Mouse (Mus musculus) 3134 (cell line): ENCODE results near the gene Cyth1.

Experiments used
- DNase-seq: peaks from one replicate; pipeline ENCODE4 v3.0.0-alpha.2; 2011; ENCODE audit warnings: low spot score; ENCODE audit not compliant: insufficient read length; ENCODE audit errors: extremely low read depth

Cyth1 gene

GRCm38 (mm10) chr11:118160763-118161162 lies 87.6 kb downstream of the Cyth1 start:
- peak; percentile 64 for DNase-seq

GRCm38 (mm10) chr11:118158753-118159152 lies 89.6 kb downstream of the Cyth1 start:
- no peak for DNase-seq

GRCm38 (mm10) chr11:118156480-118157060 lies 91.8 kb downstream of the Cyth1 start:
- DNase-seq = no peak

- DNase-seq = peak; percentile 43
Measured at GRCm38 (mm10) chr11:118152964-118153363, 95.4 kb downstream of the Cyth1 start.

- DNase-seq = no peak
Measured at GRCm38 (mm10) chr11:118151423-118152180, 96.8 kb downstream of the Cyth1 start.

- DNase-seq = no peak
Measured at GRCm38 (mm10) chr11:118150115-118150701, 98.2 kb downstream of the Cyth1 start.

GRCm38 (mm10) chr11:118147877-118148637 lies 100.3 kb downstream of the Cyth1 start:
- no peak for DNase-seq

GRCm38 (mm10) chr11:118146446-118146845 lies 101.9 kb downstream of the Cyth1 start:
- no peak for DNase-seq

- peak; percentile 71 for DNase-seq
Measured at GRCm38 (mm10) chr11:118145771-118146351, 102.5 kb downstream of the Cyth1 start.

GRCm38 (mm10) chr11:118145092-118145491 lies 103.3 kb downstream of the Cyth1 start:
- DNase-seq = no peak

GRCm38 (mm10) chr11:118143731-118144130 lies 104.7 kb downstream of the Cyth1 start:
- no peak for DNase-seq

- DNase-seq = no peak
Measured at GRCm38 (mm10) chr11:118142547-118143165, 105.7 kb downstream of the Cyth1 start.

- DNase-seq = no peak
Measured at GRCm38 (mm10) chr11:118140771-118141565, 107.4 kb downstream of the Cyth1 start.

GRCm38 (mm10) chr11:118138347-118138746 lies 110.0 kb downstream of the Cyth1 start:
- no peak for DNase-seq

- peak; percentile 46 for DNase-seq
Measured at GRCm38 (mm10) chr11:118136172-118136632, 112.2 kb downstream of the Cyth1 start.

GRCm38 (mm10) chr11:118135271-118135670 lies 113.1 kb downstream of the Cyth1 start:
- DNase-seq = no peak

- DNase-seq = no peak
Measured at GRCm38 (mm10) chr11:118133752-118134169, 114.6 kb downstream of the Cyth1 start.

GRCm38 (mm10) chr11:118133133-118133751 lies 115.2 kb downstream of the Cyth1 start:
- DNase-seq = no peak

GRCm38 (mm10) chr11:118132136-118132535 lies 116.3 kb downstream of the Cyth1 start:
- no peak for DNase-seq
